Mouse (Mus musculus): ENCODE measurements around the gene H1fx. TPM values are rescaled to one million over a fixed set of nuclear protein-coding genes. Genes with fewer than 3 reads are reported as not detected.
"Not testable (repeated sequence)": the region's sequence is repeated elsewhere in the genome, so short reads cannot be mapped to it uniquely, and the experiment has no call there.

The H1fx gene
- polyA plus RNA-seq, 1 experiment from 2014 or later: 109 TPM

DNA sequence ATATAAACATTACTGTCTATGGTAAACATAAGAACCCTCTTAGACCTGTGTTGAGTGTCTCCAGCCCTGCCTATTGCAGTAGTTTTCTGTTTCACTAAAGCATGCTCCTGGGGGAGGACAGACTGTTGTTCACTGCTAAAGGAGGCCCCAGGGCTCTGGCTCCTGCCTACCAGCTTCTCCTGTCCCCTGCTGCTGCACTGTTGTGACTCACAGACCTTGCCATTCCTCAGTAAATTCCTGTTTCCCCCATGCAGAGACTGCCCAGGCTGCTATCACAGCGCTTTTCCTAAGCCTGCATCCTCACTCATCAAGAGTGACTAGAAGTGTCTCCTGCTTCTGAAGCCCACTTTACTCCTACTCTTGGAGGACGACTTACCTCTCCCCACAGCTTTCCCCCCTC is 11.4 kb downstream of the H1fx start:
- no peak overlapping the region for H3K9ac ChIP-seq
- H3K36me3 ChIP-seq: no peaks in the 10 kb centered on the region
- no peak overlapping the region for H3K4me2 ChIP-seq (replicated peaks)
- no peak overlapping the region for H3K4me3 ChIP-seq
- H3K27ac ChIP-seq: no peak overlapping the region
- no peaks in the 10 kb centered on the region for H3K4me1 ChIP-seq
- H3K9me3 ChIP-seq (replicated peaks): no peaks in the 10 kb centered on the region
- no peaks in the 10 kb centered on the region for H3K27me3 ChIP-seq
- no peak for ATAC-seq (ENCODE audit: low FRiP score)
- WGBS: 26% methylated on average over 2 of the region's 2 CpGs

DNA sequence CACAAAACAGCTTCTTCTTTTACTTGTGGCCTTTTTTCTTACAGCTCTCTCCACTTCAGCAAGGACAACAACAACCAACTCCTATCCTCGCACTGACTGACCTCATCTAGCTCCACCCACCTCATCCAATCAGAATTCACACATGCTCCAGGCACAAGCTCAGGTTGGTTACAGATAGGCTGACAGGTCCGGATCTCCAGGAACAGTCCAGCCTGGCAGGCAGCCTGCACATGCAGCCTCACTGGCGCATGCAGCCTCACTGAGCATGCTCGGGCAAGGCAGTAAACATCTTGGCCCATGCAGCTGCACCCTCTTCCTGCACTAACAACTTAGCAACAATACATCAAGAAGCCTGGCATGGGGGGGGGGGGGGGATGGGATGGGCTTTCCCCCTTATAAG is 19.0 kb downstream of the H1fx start:
- H3K9me3 ChIP-seq (replicated peaks); H3K4me3 ChIP-seq; ATAC-seq (ENCODE audit: low FRiP score); H3K27me3 ChIP-seq; H3K4me1 ChIP-seq; H3K36me3 ChIP-seq; H3K27ac ChIP-seq; H3K4me2 ChIP-seq (replicated peaks); H3K9ac ChIP-seq: not testable (repeated sequence)
- 60% methylated on average over 4 of the region's 4 CpGs for WGBS

DNA sequence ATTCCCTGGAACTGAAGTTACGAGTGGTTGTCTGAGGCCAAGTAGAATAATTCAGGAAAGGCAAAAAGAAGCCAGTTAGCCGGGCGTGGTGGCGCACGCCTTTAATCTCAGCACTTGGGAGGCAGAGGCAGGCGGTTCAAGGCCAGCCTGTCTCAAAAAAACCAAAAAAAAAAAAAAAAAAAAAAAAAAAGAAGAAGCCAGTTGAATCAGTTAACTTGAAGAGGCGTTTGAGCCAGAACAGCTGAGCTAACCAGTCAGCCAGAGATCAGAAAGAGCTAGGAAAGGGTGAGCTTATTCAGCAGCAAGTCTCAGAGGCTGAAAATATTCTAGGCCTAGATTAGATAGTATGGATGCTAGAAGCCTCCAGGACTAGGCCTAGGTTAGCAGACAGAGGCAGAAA is 39.3 kb downstream of the H1fx start:
- WGBS: 86% methylated on average over 7 of the region's 7 CpGs

DNA sequence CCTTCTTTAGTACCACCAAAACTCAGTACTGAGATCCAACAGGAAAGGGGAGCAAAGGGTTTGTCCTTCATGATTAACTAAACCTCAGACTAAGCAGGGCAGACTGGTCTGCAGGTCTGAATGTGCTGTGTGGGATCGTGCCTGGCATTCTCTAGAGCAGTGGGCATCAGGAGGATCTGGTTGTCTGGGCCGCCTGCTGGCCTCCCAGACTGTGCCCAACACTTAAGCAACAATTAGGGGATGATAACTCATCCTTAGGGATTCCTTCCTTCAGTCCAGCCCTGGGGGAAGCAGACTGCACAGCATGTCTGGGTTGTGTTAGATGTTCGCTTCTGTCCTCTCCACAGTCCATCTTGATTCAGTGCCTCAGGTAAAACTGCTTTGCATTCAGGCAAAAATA is 42.5 kb downstream of the H1fx start:
- H3K9ac ChIP-seq: no peak overlapping the region
- 86% methylated on average over 3 of the region's 3 CpGs for WGBS
- H3K4me2 ChIP-seq (replicated peaks): no peak overlapping the region
- no peak for ATAC-seq (ENCODE audit: low FRiP score)
- no peaks in the 10 kb centered on the region for H3K9me3 ChIP-seq (replicated peaks)
- H3K36me3 ChIP-seq: peaks cover 25% of the 10 kb centered on the region
- H3K27me3 ChIP-seq: no peaks in the 10 kb centered on the region
- H3K4me1 ChIP-seq: peaks cover 6% of the 10 kb centered on the region
- no peak overlapping the region for H3K27ac ChIP-seq
- H3K4me3 ChIP-seq: no peak overlapping the region

More for the DNA sequence above, 39.3 kb downstream of the H1fx start:
- Histone ChIP-seq H3K4me1 (peaks cover 5% of the 10 kb centered on the region), H3K27me3 (no peaks in the 10 kb centered on the region), H3K9me3 (replicated peaks) (no peaks in the 10 kb centered on the region), H3K4me2 (replicated peaks) (no peak overlapping the region), H3K36me3 (0 out of 2 replicates have a peak, but pooled peaks cover 3% of the 10 kb centered on the region), H3K9ac (no peak overlapping the region), H3K4me3 (no peak overlapping the region), H3K27ac (no peak overlapping the region)
- ATAC-seq (ENCODE audit: low FRiP score): no peak

DNA sequence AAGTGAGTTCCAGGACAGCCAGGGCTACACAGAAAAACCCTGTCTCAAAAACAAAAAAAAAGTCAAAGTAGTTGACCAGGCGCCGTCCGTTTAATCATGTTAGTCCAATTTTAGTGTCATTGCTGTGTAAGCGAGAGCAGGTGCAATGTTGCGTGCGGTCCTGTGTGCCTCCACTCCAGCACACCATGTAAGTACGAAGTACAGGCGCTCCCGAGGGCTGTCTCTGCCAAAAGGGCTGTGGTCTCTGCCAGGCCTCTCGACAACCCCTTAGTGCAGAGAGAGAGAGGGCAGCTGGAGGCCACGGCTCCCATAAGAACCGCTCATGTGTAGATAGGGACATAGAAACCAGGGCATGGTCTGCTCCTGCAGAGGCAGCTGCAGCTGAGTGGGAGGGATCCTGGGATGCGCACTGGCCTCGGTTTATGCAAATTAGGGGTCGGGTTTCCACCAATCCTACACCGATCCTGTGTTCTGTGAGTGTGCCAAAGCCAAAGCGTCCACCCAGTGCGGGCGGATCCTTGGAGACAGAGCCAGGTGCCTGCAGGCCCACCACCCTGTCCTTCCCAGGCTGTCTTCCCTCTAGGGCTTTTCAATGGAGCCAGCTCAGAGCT is 44.2 kb downstream of the H1fx start:
- peak overlapping the region; percentile 13; the same call in 1 of the 2 replicates for H3K4me2 ChIP-seq (replicated peaks)
- 0 out of 2 replicates have a peak overlapping the region, but pooled peaks have one; percentile 19 for H3K9ac ChIP-seq
- H3K4me3 ChIP-seq: no peak overlapping the region
- peak; percentile 94 for ATAC-seq (ENCODE audit: low FRiP score)
- no peaks in the 10 kb centered on the region for H3K9me3 ChIP-seq (replicated peaks)
- H3K27ac ChIP-seq: peak overlapping the region; percentile 55
- WGBS: 36% methylated on average over 19 of the region's 19 CpGs
- H3K27me3 ChIP-seq: no peaks in the 10 kb centered on the region
- peaks cover 37% of the 10 kb centered on the region for H3K36me3 ChIP-seq
- H3K4me1 ChIP-seq: peaks cover 6% of the 10 kb centered on the region

DNA sequence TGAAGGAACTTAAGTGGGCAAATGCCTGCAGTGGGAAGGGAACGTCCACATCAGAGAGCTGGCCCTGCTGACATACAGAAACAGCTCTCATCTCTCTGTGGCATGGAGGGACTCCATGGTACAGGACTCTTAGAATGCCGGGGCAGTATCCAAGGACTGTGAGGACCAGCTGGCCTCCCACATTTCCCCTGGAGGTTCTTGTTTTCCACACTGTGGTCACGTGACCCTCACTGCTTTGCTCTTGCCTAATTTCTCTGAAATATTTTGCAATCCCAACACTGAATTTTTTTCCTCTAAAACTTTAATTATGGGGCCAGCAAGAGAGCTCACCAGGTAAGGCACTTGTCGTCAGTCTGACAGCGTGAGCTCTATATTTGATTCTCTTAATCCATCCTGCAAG is 46.4 kb downstream of the H1fx start:
- H3K9me3 ChIP-seq (replicated peaks): no peaks in the 10 kb centered on the region; the same call in 1 of the 2 replicates
- H3K4me1 ChIP-seq: peaks cover 6% of the 10 kb centered on the region
- H3K4me3 ChIP-seq: no peak overlapping the region
- no peak overlapping the region for H3K4me2 ChIP-seq (replicated peaks)
- H3K27me3 ChIP-seq: no peaks in the 10 kb centered on the region
- H3K27ac ChIP-seq: no peak overlapping the region
- WGBS: 92% methylated on average over 5 of the region's 5 CpGs
- no peak overlapping the region for H3K9ac ChIP-seq
- ATAC-seq (ENCODE audit: low FRiP score): no peak
- peaks cover 40% of the 10 kb centered on the region for H3K36me3 ChIP-seq

Small RNA genes within 50 kb of the gene (microRNA-seq; reads per million reads assigned to microRNA genes)
- gene Gm47286: 3.3 reads per million, percentile 5 among the genes with 10 or more reads in this experiment

Other genes with a start within 250 kb of the H1fx start
- 1.8 and 2.6 TPM in 2 replicates for gene Gp9, start 203.6 kb downstream of the H1fx start, polyA plus RNA-seq (2016; fragmentation: Nextera tagmentation; extraction: Ambion mirVana)
- 12.2 and 13.1 TPM in 2 replicates for gene Rab43, start 169.5 kb downstream of the H1fx start, polyA plus RNA-seq (2016; fragmentation: Nextera tagmentation; extraction: Ambion mirVana)
- gene Gm45140, start 145.8 kb downstream of the H1fx start, polyA plus RNA-seq (2016; fragmentation: Nextera tagmentation; extraction: Ambion mirVana): 4.1 and 5.0 TPM in 2 replicates
- 47.4 and 52.7 TPM in 2 replicates for gene Isy1, start 142.8 kb downstream of the H1fx start, polyA plus RNA-seq (2016; fragmentation: Nextera tagmentation; extraction: Ambion mirVana)
- 793 and 799 TPM in 2 replicates for gene Cnbp, start 130.5 kb downstream of the H1fx start, polyA plus RNA-seq (2016; fragmentation: Nextera tagmentation; extraction: Ambion mirVana)
- 165 TPM in 2 replicates for gene Copg1, start 93.8 kb downstream of the H1fx start, polyA plus RNA-seq (2016; fragmentation: Nextera tagmentation; extraction: Ambion mirVana)
- 43.7 and 45.2 TPM in 2 replicates for gene Hmces, start 67.7 kb downstream of the H1fx start, polyA plus RNA-seq (2016; fragmentation: Nextera tagmentation; extraction: Ambion mirVana)
- 218 and 236 TPM in 2 replicates for gene Rab7, start 63.6 kb upstream of the H1fx start, polyA plus RNA-seq (2016; fragmentation: Nextera tagmentation; extraction: Ambion mirVana)
- gene Rpn1, start 102.8 kb upstream of the H1fx start, polyA plus RNA-seq (2016; fragmentation: Nextera tagmentation; extraction: Ambion mirVana): 278 and 284 TPM in 2 replicates
- gene Gata2, start 212.3 kb upstream of the H1fx start, polyA plus RNA-seq (2016; fragmentation: Nextera tagmentation; extraction: Ambion mirVana): 29.4 and 43.6 TPM in 2 replicates
- not detected in 2 replicates for gene Dnajb8, start 240.6 kb upstream of the H1fx start, polyA plus RNA-seq (2016; fragmentation: Nextera tagmentation; extraction: Ambion mirVana)